Mouse (Mus musculus) layer of hippocampus, adult 9-11 months (tissue): ENCODE data around the gene Bcas3.

ENCODE experiments used
- DNase-seq: peaks from one replicate; pipeline ENCODE4 v3.0.0; 2022

Gene Bcas3

GRCm38 (mm10) chr11:85850758-85851157 lies 497.8 kb downstream of the Bcas3 start:
- no peak for DNase-seq

GRCm38 (mm10) chr11:85857997-85858698 lies 505.2 kb downstream of the Bcas3 start:
- no peak for DNase-seq

- no peak for DNase-seq
Measured at GRCm38 (mm10) chr11:85864363-85864762, 511.4 kb downstream of the Bcas3 start.
